Mouse (Mus musculus) E14TG2a.4 (cell line): ENCODE data around the gene Slc52a3.

ENCODE experiments used
- H3K27me3 ChIP-seq: 2 replicates; pipeline ENCODE4 v1.6.1; 2014; ENCODE audit warnings: low read length, control low read depth; ENCODE audit not compliant: insufficient read depth
- H3K36me3 ChIP-seq: 2 replicates; pipeline ENCODE4 v1.6.1; 2014; ENCODE audit warnings: low read length, control low read depth; ENCODE audit not compliant: insufficient read depth
- H3K4me1 ChIP-seq: replicated peaks from 2 replicates; pipeline ENCODE4 v1.6.1; 2014; ENCODE audit warnings: low read depth, low read length, control low read depth
- H3K4me3 ChIP-seq: replicated peaks from 2 replicates; pipeline ENCODE4 v1.5.1; 2014; ENCODE audit warnings: mild to moderate bottlenecking, low read length
- H3K9me3 ChIP-seq: 2 replicates; pipeline ENCODE4 v1.6.1; 2014; ENCODE audit warnings: low read length, control low read depth
- CTCF ChIP-seq: conservative IDR thresholded peaks from 2 replicates; pipeline ENCODE4 v1.5.1; 2014; ENCODE audit warnings: low read length
- NANOG ChIP-seq: IDR thresholded peaks from 2 replicates; pipeline ENCODE4 v1.6.1; 2014; ENCODE audit warnings: borderline replicate concordance, low read length, mixed read lengths
- POU5F1 ChIP-seq: IDR thresholded peaks from 2 replicates; pipeline ENCODE4 v1.6.1; 2014; ENCODE audit warnings: low read length, borderline replicate concordance

The Slc52a3 gene

DNA sequence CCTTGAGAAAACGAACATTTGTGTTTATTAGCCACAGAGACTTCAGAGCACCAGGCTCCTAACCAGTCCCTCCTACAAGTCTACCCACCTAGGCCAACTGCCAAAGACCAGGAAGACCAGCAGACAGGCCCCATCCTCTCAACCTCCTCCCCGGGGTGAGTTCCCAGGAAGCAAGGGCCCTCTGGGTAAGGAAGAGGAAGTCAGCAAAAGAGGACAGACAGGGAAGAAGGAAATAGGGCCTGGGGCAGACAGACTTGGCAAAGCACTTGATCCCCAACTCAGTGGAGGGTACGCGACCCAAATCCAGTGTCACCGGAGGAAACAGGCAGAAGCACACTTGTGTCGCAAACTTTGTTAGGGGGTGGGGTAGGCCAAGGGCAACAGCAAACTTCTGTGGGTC lies 26.9 kb upstream of the Slc52a3 start:
- Histone ChIP-seq H3K27me3 (peaks cover 57% of the 10 kb centered on the region), H3K9me3 (no peaks in the 10 kb centered on the region), H3K4me3 (peak overlapping the region; percentile 75; the same call in 1 of the 2 replicates), H3K4me1 (peaks cover 72% of the 10 kb centered on the region), H3K36me3 (peaks cover 35% of the 10 kb centered on the region)
- no peak for TF ChIP-seq POU5F1
- TF ChIP-seq CTCF: no peak
- TF ChIP-seq NANOG: no peak

DNA sequence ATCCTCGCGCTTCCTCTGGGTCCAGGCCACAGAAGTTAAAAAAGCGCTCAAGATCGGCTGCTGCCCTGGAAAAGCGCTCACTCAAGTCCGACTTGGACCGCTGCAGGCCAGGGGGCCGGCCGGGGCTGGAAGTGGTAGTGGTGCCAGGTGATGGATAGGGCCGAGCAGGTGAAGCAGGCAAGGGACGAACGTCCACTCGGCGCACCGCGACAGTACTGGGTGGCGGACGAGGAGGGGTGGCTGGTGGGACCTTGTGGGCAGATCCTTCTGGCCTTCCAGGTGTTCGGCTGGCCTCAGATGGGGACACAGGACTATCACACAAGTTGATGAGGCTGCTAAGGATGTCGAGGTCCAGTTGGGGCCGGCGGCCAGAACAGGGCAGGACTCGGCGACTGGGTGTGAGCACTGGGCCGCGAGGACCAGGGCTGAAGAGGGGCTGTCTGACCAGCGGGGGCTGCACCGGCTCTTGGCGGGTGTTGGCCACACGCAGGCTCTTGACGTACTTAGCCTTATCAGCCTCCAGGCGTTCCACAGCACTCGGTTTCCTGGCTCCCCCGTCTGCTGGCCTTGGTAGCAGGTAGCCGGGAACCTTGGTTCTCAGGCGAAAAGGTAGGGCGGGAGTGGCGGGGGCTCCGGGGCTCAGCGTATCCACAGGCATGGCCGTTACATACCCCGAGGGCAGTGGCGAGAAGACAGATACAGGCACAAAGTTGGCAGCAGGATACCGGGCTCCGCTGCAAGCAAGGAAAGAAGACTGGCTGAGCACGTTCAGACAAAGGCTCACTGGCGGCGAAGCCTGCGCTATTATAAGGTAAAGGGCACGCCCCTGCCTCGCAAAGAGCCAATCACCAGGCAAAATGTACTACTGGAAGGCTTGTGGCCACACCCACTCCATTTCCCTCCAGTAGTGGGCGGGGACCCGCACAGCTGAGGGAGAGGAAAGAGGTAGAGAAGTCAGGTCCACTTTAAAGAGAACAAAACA lies 25.8 kb upstream of the Slc52a3 start:
- no peaks in the 10 kb centered on the region for H3K9me3 ChIP-seq
- H3K4me3 ChIP-seq: peak overlapping the region; percentile 75
- peaks cover 35% of the 10 kb centered on the region for H3K36me3 ChIP-seq
- TF ChIP-seq POU5F1 (no peak), NANOG (no peak), CTCF (no peak)
- H3K4me1 ChIP-seq: peaks cover 70% of the 10 kb centered on the region
- peaks cover 67% of the 10 kb centered on the region for H3K27me3 ChIP-seq

DNA sequence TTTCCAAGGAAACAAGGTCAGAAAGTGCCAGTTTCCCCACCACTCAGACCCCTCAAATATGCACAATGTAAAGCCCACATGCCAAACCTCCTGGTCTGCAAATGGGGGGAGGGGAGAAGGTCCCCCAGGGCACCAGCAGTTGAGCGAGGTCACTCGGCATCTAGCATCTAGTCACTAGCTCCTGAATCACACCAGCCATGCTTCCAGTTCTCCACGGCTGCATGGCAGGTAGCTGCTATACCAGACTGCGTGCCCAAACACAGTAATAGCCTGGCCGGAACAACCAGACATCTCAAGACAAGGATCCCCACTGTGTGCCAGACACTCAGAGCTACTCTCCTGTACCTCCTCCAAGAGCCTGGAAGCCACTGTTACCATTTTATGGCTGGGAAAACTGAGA lies 24.6 kb upstream of the Slc52a3 start:
- peaks cover 38% of the 10 kb centered on the region for H3K36me3 ChIP-seq
- H3K4me1 ChIP-seq: peaks cover 77% of the 10 kb centered on the region
- H3K27me3 ChIP-seq: peaks cover 70% of the 10 kb centered on the region
- H3K4me3 ChIP-seq: no peak overlapping the region
- TF ChIP-seq CTCF (no peak), NANOG (no peak), POU5F1 (no peak)
- no peaks in the 10 kb centered on the region for H3K9me3 ChIP-seq

DNA sequence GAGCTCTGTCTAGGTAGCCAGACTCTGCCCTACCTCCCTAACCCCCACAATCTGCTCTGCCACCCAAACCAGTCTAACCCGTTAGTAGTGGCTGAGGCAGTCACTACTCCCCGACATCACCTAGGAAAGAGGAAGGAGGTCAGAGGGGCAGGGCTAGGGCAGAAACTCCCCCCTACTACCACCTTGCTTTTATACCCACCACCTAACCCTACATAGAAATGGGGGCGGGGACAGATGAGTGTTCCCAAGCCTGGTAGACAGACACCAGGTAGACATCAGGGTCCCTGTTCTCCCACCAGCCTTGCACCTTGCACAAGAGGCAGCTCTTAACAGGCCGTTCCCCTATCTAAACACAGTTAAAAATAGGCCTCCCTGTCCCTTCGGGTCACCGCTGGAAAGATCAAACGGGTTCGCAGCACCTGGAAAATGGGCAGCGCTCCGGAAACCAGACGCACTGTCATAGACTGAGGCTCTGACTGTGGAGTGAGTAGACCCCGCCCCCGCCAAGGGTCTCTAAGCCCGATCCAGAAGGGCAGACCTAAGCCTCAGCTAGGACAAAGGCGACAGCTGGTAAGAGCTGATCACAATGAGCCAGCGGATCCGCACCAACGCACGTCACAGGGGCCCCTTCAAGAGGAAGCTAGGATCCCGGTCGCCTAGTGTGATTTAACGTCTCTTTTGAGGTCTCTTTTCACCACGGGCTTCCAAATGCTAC lies 23.3 kb upstream of the Slc52a3 start:
- peak overlapping the region; percentile 75 for H3K4me3 ChIP-seq
- peaks cover 29% of the 10 kb centered on the region for H3K36me3 ChIP-seq
- no peak for TF ChIP-seq NANOG
- TF ChIP-seq POU5F1: no peak
- no peak for TF ChIP-seq CTCF
- H3K9me3 ChIP-seq: no peaks in the 10 kb centered on the region
- peaks cover 70% of the 10 kb centered on the region for H3K27me3 ChIP-seq
- H3K4me1 ChIP-seq: peaks cover 81% of the 10 kb centered on the region

DNA sequence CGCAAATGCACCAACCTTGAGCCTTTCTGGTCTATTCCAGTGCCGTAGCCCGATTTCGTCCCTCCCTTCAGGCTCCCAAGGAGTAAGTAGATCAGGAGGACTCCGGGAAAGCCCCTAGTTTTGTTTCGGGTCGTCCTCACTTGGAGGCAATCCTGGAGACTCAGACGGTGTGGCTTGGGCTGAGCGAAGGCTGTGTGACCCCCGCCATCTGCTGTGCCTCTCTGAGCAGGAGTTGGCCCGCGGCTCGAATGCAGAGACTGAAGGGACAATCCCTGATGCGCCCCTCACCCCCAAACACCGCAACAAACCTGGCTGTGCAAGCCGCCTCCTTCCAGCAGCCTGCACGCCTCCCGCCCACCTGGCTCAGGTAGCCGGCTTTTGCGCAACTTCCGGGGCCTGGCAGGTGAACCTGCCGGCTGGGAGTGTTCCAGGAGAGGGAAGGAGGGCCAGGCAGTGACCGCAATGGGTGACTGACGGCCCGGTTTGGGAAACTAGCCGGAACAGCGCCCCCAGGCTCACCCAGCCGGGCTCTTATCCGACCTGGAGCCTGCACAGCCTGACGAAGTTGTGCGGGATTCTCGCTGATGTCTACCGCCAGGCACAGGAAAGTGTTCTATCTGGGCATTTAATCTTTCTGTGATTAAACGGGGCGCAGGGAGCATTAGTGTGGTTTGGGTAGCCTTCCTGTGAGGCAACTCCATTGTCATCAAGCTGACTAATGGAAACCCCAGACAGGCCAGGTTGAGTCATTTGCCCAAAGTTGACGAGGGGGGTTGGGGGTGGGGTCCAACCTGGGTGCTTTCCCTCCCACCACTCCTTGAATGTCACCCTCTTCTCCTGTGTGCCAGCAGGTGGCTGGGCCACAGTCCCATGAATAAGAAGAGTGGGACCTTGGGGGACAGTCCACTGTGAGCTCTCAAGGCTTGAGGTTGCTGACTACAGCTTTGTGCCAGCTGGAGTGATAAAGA lies 22.4 kb upstream of the Slc52a3 start:
- no peaks in the 10 kb centered on the region for H3K9me3 ChIP-seq
- H3K4me3 ChIP-seq: peak overlapping the region; percentile 75
- H3K27me3 ChIP-seq: peaks cover 65% of the 10 kb centered on the region
- no peak for TF ChIP-seq NANOG
- TF ChIP-seq CTCF: 0 out of 2 replicates have a peak, but pooled peaks have one; percentile 3
- H3K36me3 ChIP-seq: peaks cover 21% of the 10 kb centered on the region
- H3K4me1 ChIP-seq: peaks cover 83% of the 10 kb centered on the region

DNA sequence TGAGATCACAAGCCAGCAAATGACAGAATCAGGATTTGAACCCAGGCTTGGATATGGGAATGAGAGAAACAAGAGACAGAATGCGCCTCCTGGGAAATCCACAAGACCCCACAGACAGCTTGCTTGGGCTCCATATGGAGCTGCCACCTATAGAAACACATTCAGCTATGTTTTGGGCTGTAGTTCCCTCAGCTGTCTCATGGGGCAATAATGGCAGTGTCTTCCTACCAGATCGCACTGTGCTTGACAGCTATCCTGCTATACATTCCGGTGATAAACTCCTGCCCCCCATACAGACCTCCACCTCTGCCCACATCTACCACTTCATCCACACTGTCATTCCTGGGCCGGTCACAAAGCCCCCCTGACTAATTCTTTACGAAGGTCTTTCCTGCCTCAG lies 21.0 kb upstream of the Slc52a3 start:
- Histone ChIP-seq H3K9me3 (no peaks in the 10 kb centered on the region), H3K4me1 (peaks cover 84% of the 10 kb centered on the region)

DNA sequence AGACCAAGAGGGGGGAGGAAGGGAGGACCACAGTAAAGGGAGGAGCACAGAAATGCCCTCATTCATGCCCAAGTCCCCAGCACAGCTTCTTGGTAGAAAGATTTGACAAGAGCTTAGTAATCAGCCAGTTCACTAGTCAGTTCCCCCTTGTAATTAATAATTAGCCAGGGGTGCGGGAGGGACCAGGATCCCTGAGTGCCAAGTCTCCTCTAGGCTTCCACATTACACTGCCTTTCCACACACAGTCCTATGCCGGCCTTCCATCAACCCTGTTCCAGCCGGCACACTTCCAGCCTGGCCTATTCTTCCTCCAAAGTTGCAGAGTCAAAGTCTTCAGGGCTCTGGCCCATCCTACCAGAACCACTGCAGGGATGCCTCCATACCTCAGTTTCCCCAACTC lies 20.2 kb upstream of the Slc52a3 start:
- no peak for TF ChIP-seq POU5F1
- no peak for TF ChIP-seq NANOG
- no peak for TF ChIP-seq CTCF
- H3K9me3 ChIP-seq: no peaks in the 10 kb centered on the region
- H3K36me3 ChIP-seq: peaks cover 6% of the 10 kb centered on the region; the same call in 1 of the 2 replicates
- peaks cover 48% of the 10 kb centered on the region for H3K27me3 ChIP-seq
- peaks cover 83% of the 10 kb centered on the region for H3K4me1 ChIP-seq
- no peak overlapping the region for H3K4me3 ChIP-seq

More for the DNA sequence above, 21.0 kb upstream of the Slc52a3 start:
- TF ChIP-seq POU5F1 (no peak), CTCF (peak; percentile 25), NANOG (no peak)
- Histone ChIP-seq H3K4me3 (no peak overlapping the region), H3K27me3 (peaks cover 51% of the 10 kb centered on the region), H3K36me3 (peaks cover 7% of the 10 kb centered on the region)
